Comparison of ENCODE assay signal across 18 mouse cellular contexts in the genomic region with DNA sequence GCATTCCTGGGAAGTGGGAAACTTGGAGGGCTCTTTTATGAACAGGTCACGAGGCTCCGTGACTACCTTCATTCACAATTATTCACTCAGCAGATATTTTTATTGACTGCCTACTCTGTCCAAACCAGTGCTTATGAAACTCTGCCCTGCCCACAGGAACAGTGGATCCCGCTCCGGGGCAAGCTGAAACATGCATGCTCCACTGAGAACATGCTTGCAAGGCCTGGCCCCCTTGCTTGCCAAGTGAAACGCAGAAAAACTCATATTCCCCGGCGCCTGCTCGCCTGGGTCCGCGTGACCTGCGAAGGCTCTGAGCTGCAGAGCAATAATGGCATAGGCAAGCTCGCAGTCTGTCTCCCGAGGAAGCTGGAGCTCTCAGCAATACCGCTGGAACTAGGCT. TPM values are rescaled to one million over a fixed set of nuclear protein-coding genes. Genes with fewer than 3 reads are reported as not detected.
DNase-seq lines count a peak whose midpoint lies in the region; ATAC-seq and TF ChIP-seq lines count a peak whose summit lies in the region.
"Had no signal": no experiment of that assay in that cellular context is flagged by ENCODE, and none has a peak within 500 bp of the region (broad histone marks: within the 10 kb centered on the region; RNA-seq: fewer than 3 reads in every experiment).

No protein-coding gene starts in this region.

- H3K4me3 ChIP-seq in stomach, postnatal 0 days (ENCODE audit: low read depth, low read length): no peak overlapping the region
- H3K4me3 ChIP-seq in hindbrain, embryonic 16.5 days (ENCODE audit: low read length): no peak overlapping the region
- H3K4me3 ChIP-seq: midbrain, embryonic 15.5 days; myocyte had no signal

- peak; percentile 59 to 81 for DNase-seq in urinary bladder, adult 18-20 months (ENCODE audit: low spot score in 2 of 2)
- no peak for DNase-seq in urinary bladder, postnatal 10 days (ENCODE audit: low spot score)
- no peak for DNase-seq in stomach, postnatal 0 days (ENCODE audit: low spot score)
- DNase-seq in ovary, postnatal 36 days (ENCODE audit: low spot score): no peak
- DNase-seq: adrenal gland, postnatal 36 days; cerebellum, adult 18-20 months; heart, adult 18-20 months; kidney, adult 9 months; kidney, postnatal 36 days; lung, adult 2 months; lung, postnatal 36 days; right cerebral cortex, postnatal 14 days had no signal

- no peaks in the 10 kb centered on the region for H3K9me3 ChIP-seq in stomach, postnatal 0 days (ENCODE audit: control insufficient read depth, low read length)
- no peaks in the 10 kb centered on the region for H3K9me3 ChIP-seq in hindbrain, embryonic 16.5 days (ENCODE audit: control insufficient read depth, low read length)
- H3K9me3 ChIP-seq: midbrain, embryonic 15.5 days had no signal

- H3K4me1 ChIP-seq in stomach, postnatal 0 days (replicated peaks; ENCODE audit: control insufficient read depth, insufficient read depth): 0 out of 2 replicates have a peak, but pooled peaks cover 2% of the 10 kb centered on the region
- H3K4me1 ChIP-seq in hindbrain, embryonic 16.5 days (ENCODE audit: control insufficient read depth, insufficient read depth, low read depth, low read length): no peaks in the 10 kb centered on the region; the same call in 1 of the 2 replicates
- H3K4me1 ChIP-seq: midbrain, embryonic 15.5 days had no signal

- H3K27ac ChIP-seq in stomach, postnatal 0 days (replicated peaks): peak overlapping the region; percentile 78
- no peak overlapping the region for H3K27ac ChIP-seq in hindbrain, embryonic 16.5 days (ENCODE audit: low read depth, low read length)
- H3K27ac ChIP-seq: midbrain, embryonic 15.5 days had no signal

- H3K36me3 ChIP-seq in stomach, postnatal 0 days (ENCODE audit: control insufficient read depth, insufficient read depth, low read length): no peaks in the 10 kb centered on the region
- H3K36me3 ChIP-seq in hindbrain, embryonic 16.5 days (ENCODE audit: control insufficient read depth, insufficient read depth, low read length): no peaks in the 10 kb centered on the region
- H3K36me3 ChIP-seq: midbrain, embryonic 15.5 days had no signal

- H3K4me2 ChIP-seq in stomach, postnatal 0 days (replicated peaks; ENCODE audit: low read depth): peak overlapping the region; percentile 25; the same call in 1 of the 2 replicates
- no peak overlapping the region for H3K4me2 ChIP-seq in hindbrain, embryonic 16.5 days (ENCODE audit: low read length)
- H3K4me2 ChIP-seq: liver, embryonic 11.5 days; midbrain, embryonic 15.5 days had no signal

- H3K9ac ChIP-seq in stomach, postnatal 0 days (ENCODE audit: low read length): no peak overlapping the region
- no peak overlapping the region for H3K9ac ChIP-seq in hindbrain, embryonic 16.5 days (ENCODE audit: low read depth, low read length)
- H3K9ac ChIP-seq: midbrain, embryonic 15.5 days had no signal

- TF ChIP-seq CTCF in stomach, postnatal 0 days (IDR thresholded peaks at IDR 0.05; ENCODE audit: low read depth): no peak

- WGBS in stomach, postnatal 0 days: 75% methylated on average over 14 of the region's 14 CpGs
- 85% methylated on average over 14 of the region's 14 CpGs for WGBS in hindbrain, embryonic 16.5 days

- ATAC-seq in erythroid progenitor cell, adult 5-6 weeks (replicated peaks; ENCODE audit: low FRiP score, poor library complexity, severe bottlenecking): peak; percentile 46; the same call in 1 of the 2 replicates
- ATAC-seq in stomach, postnatal 0 days (ENCODE audit: low FRiP score, low TSS enrichment): peak; percentile 30; the same call in 1 of the 2 replicates
- ATAC-seq in hindbrain, embryonic 16.5 days: no peak
- ATAC-seq in cerebellum, adult (ENCODE audit: insufficient number of reproducible peaks, low FRiP score, low TSS enrichment): no peak
- ATAC-seq: midbrain, embryonic 15.5 days had no signal

- no peaks in the 10 kb centered on the region for H3K27me3 ChIP-seq in stomach, postnatal 0 days (ENCODE audit: control insufficient read depth, insufficient read depth, low read length)
- H3K27me3 ChIP-seq in hindbrain, embryonic 16.5 days (replicated peaks; ENCODE audit: control insufficient read depth, insufficient read depth, low read length): no peaks in the 10 kb centered on the region
- H3K27me3 ChIP-seq: midbrain, embryonic 15.5 days had no signal

- TF ChIP-seq EP300 in stomach, postnatal 0 days (optimal IDR thresholded peaks at IDR 0.05): no peak

RNA-seq across cellular contexts. Expression of a gene that starts 43.9 kb away (rescaled TPM):
- total RNA-seq in erythroid progenitor cell, adult 5-6 weeks (2015; ENCODE audit: low replicate concordance): not detected in 2 replicates
- 1.5 TPM in 1 of 2 replicates, not detected in the other for total RNA-seq in erythroid progenitor cell, adult 5-6 weeks (2017; ENCODE audit: low replicate concordance)
- polyA plus RNA-seq in stomach, postnatal 0 days (2015; fragmentation: Nextera tagmentation; extraction: Ambion mirVana): 0.86 and 1.2 TPM in 2 replicates
- polyA plus RNA-seq in hindbrain, embryonic 16.5 days (2015; fragmentation: Nextera tagmentation; extraction: Ambion mirVana): 2.3 and 2.8 TPM in 2 replicates

RNA-seq across cellular contexts. Expression of a gene that starts 43.9 kb away (rescaled TPM):
- total RNA-seq in erythroid progenitor cell, adult 5-6 weeks (2015; ENCODE audit: low replicate concordance): 37.8 and 71.7 TPM in 2 replicates
- total RNA-seq in erythroid progenitor cell, adult 5-6 weeks (2017; ENCODE audit: low replicate concordance): 78.0 and 78.3 TPM in 2 replicates
- polyA plus RNA-seq in stomach, postnatal 0 days (2015; fragmentation: Nextera tagmentation; extraction: Ambion mirVana): 22.9 and 24.3 TPM in 2 replicates
- polyA plus RNA-seq in hindbrain, embryonic 16.5 days (2015; fragmentation: Nextera tagmentation; extraction: Ambion mirVana): 47.0 and 50.1 TPM in 2 replicates

Comparison
In these comparisons a context has a peak if more than half of its experiments do, and no peak if none do; other contexts are left out.
1. DNase-seq: peak in urinary bladder, adult 18-20 months (2 of 2); none in urinary bladder, postnatal 10 days (single experiment), stomach, postnatal 0 days (single experiment) and ovary, postnatal 36 days (single experiment).
2. ATAC-seq: peak in erythroid progenitor cell, adult 5-6 weeks (single experiment) and stomach, postnatal 0 days (single experiment); none in hindbrain, embryonic 16.5 days (single experiment) and cerebellum, adult (single experiment).